Mouse (Mus musculus): ENCODE measurements at regions not wholly inside any gene's neighbourhood (a gene's known extent, or its start where the extent isn't known, plus 50 kb on each side); places are given as distances from the start of the nearest gene placed in this dataset.

DNA sequence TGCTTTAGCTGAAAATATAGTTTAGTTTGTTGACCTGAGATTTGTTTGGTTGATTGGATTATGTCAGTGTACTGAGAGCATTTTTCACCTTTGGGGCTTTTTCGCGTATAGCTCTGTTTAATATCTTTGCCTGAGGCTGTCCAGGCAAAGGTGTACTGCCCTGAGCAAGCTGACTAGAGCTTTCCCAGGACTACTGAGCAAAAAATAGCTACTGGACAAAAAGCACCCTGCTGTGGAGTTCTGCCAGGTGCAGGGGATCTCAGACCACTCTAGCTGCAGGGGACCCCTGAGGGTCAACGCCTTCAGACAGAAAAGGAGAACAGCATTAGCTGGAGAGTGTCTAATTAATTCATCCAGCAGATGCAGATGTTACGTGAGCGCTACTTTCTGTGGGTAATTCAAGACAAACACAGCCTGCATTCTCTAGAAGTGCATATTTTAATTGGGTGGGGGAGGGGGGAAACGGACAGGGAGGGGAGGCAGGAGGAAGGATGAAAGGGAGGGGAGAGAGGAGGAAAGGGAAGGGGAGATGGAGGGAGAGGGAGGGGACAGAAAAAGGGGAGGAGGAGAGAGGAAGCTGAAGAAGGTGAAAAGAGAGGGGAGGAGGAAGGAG, 61.7 kb downstream of the Thnsl1 start:
- ATAC-seq = no peak

DNA sequence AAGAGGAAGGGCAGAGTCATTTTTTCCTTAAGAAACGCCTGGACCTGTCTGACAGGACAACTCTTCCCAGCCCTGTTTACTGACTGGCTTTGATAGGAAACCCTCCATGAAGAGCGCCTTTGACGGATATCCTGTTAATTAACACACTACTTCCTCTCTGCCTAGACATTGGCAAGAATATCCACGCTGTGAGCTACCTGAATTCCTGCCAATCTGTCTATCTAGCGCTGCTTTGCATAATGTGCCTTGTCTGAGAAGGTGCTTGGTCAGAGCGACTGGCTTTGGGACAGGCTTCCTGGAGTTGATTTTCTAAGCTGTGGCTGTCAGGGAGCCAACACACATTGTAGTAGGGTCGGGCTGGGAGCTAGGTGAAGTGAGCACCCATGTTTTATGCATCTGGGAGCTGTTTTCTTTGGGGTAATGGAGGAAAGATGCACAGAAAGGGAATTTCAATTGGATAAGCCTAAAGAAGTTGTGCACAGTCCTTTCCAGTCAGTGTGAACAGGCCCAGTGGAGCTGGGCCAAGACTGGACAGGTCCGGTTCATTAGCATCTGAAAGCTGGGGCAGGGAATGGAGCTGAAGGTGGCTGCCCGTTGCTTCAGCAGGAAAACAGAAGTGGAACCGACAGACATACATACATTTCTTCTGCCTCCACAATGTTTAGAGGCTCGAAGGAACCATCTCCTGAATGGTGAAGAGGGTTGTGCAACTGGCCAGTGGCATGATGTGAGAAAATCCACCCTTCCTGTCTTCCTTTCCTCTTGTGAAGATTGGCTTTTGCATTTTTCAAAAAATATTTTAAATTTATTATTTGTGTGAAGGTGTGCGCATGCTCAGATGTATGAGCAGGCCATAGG, 64.7 kb downstream of the Thnsl1 start:
- no peak for ATAC-seq

GRCm38 (mm10) chr2:21273416-21273815, 67.9 kb downstream of the Thnsl1 start:
- no peak for ATAC-seq

- ATAC-seq = no peak
Observed at GRCm38 (mm10) chr2:21275315-21275714, 69.8 kb downstream of the Thnsl1 start.

- peak; percentile 43 for ATAC-seq
Observed at GRCm38 (mm10) chr2:21280794-21281420, 75.4 kb downstream of the Thnsl1 start.

GRCm38 (mm10) chr2:21282505-21283200, 77.1 kb downstream of the Thnsl1 start:
- no peak for ATAC-seq

DNA sequence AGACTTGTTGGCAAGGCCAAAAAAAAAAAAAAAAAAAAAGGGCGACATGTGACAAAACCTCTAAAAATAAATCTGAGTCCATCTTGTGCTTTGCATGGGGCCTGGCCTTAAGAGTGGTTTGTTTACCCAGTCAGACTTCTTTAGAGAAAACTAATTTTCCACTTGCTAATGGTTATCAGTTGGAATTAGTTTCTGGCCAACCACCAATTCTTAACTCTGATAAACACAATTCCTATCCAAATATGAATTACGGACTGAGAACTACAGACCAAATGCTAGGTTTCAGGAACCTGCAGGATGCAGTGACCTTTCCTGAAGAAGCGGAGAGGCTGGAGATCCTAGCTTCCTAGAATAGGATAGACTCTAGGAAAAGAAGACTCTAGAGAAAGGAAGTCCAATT, 79.4 kb downstream of the Thnsl1 start:
- ATAC-seq = no peak

GRCm38 (mm10) chr2:21287786-21288185, 79.6 kb upstream of the Gpr158 start:
- ATAC-seq = no peak

DNA sequence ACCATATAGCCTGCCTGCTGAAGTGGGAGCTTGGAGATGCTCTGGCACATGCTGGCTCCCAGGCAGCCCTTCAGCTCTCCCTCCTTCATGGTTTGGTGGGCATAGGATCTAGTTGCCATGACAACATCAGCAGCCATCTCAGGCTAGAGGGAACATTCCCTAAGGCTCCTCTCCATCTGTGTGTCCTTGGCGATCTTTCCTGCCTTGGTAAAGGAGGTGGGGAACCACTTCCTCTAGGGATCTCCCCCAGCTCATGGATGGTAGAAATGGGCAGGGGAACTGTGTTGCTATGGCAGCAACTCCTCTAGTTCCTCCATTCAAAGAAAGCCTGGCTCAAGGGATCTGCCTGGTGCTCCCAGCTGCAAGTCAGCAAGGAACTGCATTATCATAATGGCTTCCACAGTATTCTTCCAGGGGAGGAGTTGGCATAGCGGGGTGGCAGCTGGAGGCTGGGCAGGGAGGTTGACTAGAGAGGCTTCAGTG, 74.6 kb upstream of the Gpr158 start:
- ATAC-seq = no peak

- ATAC-seq = no peak
Observed at GRCm38 (mm10) chr2:21294002-21294401, 73.3 kb upstream of the Gpr158 start.

DNA sequence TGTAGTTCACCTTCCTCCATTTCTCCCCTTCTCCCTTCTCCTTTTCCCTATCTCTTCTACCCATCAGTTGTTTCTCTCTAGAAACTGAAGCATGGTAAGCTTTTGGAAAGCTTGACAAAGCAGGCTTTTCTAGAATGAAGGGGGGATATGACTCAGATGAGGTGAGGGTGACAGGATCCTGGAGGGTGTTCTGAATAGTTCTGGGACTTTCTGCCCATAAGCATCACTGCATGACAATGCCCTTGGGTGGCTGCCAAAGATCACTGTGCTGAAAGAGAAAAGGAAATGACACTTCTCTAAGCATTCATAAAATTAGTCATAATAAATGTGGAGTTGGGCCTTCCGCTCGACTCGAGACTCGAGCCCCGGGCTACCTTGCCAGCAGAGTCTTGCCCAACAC, 67.7 kb upstream of the Gpr158 start:
- no peak for ATAC-seq
